Mouse (Mus musculus): Measurements from ENCODE around the gene Hamp. TPM values are rescaled to one million over a fixed set of nuclear protein-coding genes. Genes with fewer than 3 reads are reported as not detected.
"Not testable (repeated sequence)": the region's sequence is repeated elsewhere in the genome, so short reads cannot be mapped to it uniquely, and the experiment has no call there.

The Hamp gene
- polyA plus RNA-seq, 1 experiment from 2014 or later = not detected

DNA sequence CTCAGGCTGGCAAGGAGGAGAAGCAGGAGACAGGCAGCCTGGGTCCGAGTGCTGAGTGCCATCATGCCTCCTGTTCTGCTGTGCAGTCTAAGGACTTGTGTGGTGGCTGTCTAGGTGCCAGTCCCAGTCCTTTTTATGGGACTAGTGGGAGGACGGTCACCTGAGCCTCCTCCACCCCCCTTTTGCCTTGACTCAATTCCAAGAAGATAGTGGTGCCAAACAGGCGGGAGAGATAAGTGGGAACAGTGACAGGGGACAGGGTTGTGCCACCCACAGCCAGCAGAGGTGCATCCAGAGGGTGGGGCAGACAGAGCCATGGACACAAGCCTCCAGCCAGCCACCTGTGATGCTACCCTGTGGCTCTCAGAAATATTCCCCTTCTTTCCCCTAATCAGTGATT, 19.8 kb downstream of the Hamp start:
- Histone ChIP-seq H3K9me3 (no peaks in the 10 kb centered on the region), H3K9ac (no peak overlapping the region), H3K27me3 (peaks cover 3% of the 10 kb centered on the region; the same call in 1 of the 2 replicates), H3K4me3 (no peak overlapping the region), H3K27ac (no peak overlapping the region), H3K36me3 (no peaks in the 10 kb centered on the region), H3K4me2 (no peak overlapping the region), H3K4me1 (no peaks in the 10 kb centered on the region)
- 65% methylated on average over 3 of the region's 3 CpGs for whole genome bisulfite sequencing
- ATAC-seq (ENCODE audit: insufficient number of reproducible peaks, low FRiP score, low TSS enrichment, low read depth) = no peak

- not testable (repeated sequence) for H3K27me3 ChIP-seq; H3K36me3 ChIP-seq; ATAC-seq (ENCODE audit: insufficient number of reproducible peaks, low FRiP score, low TSS enrichment, low read depth); H3K9me3 ChIP-seq; H3K4me2 ChIP-seq; H3K27ac ChIP-seq; H3K9ac ChIP-seq; H3K4me3 ChIP-seq; H3K4me1 ChIP-seq
- 55% methylated on average over 3 of the region's 3 CpGs for WGBS
These were observed 21.3 kb downstream of the Hamp start for GRCm38 (mm10) chr7:30922490-30922889.

DNA sequence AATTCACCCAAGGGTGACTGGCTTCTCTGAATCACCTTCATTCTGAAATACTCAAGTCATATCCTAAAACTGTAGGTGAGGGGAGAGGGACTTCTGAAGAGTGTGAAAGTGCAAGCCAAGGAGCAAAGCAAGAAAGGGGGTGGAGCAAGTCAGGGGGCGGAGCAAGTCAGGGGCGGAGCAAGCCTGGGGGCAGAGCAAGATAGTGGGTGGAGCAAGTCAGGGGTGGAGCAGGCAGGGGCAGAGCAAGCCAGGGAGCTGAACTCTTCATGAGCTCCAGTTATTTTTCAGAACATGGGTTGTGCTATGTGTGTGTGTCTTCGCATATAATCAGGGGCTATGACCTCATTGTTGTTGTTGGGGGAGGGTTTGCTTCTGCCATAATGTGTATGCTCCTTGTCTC, 23.6 kb downstream of the Hamp start:
- no peak overlapping the region for H3K4me3 ChIP-seq
- no peak overlapping the region for H3K4me2 ChIP-seq
- no peak overlapping the region for H3K27ac ChIP-seq
- WGBS = 67% methylated on average over 3 of the region's 3 CpGs
- H3K9ac ChIP-seq = no peak overlapping the region
- H3K4me1 ChIP-seq = no peaks in the 10 kb centered on the region
- H3K36me3 ChIP-seq = no peaks in the 10 kb centered on the region
- H3K27me3 ChIP-seq = peaks cover 3% of the 10 kb centered on the region; the same call in 1 of the 2 replicates
- no peak for ATAC-seq (ENCODE audit: insufficient number of reproducible peaks, low FRiP score, low TSS enrichment, low read depth)
- no peaks in the 10 kb centered on the region for H3K9me3 ChIP-seq

DNA sequence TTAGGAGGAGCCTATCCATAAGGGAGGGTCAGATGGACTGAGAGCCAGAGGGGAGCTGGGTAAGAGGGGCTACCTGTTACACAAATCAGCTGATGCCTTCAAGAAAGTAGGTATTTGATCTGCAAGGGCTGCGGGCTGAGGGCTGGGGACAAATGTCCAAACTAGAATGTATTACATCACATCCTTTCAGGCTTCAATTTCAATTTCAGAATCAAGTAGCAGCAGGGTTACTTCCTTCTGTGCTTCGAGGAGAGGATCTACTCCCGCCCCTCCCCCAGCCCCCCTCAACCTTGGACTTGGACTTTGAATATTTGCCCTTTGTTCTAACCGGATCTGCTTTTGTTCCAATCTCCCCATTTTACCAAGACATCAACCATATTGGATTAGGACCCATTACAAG, 26.6 kb downstream of the Hamp start:
- no peak overlapping the region for H3K4me2 ChIP-seq
- 51% methylated on average over 4 of the region's 4 CpGs for WGBS
- no peaks in the 10 kb centered on the region for H3K27me3 ChIP-seq
- H3K27ac ChIP-seq = no peak overlapping the region
- peaks cover 7% of the 10 kb centered on the region; the same call in 1 of the 2 replicates for H3K4me1 ChIP-seq
- no peak overlapping the region for H3K4me3 ChIP-seq
- H3K9ac ChIP-seq = no peak overlapping the region
- H3K9me3 ChIP-seq = no peaks in the 10 kb centered on the region
- ATAC-seq (ENCODE audit: insufficient number of reproducible peaks, low FRiP score, low TSS enrichment, low read depth) = no peak
- no peaks in the 10 kb centered on the region for H3K36me3 ChIP-seq

DNA sequence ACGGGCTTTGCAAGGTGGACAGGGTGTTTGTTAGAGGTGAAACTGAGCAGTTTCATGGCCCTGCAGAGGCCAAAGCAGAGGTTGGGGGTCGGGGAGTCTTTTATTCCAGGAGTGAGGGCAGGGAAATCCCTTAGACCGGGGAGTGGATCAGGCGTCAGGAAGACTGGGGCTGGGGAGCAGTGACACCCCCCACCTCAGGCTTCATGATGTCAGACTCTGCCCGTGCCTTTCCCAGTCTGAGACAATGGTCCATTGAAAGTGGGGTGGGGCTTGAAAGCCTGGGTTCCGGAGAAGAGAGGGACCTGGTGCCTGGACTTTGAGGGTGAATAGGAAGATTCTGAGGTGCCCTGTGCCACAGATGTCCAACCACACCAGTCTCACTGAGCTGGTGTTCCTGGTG, 27.1 kb downstream of the Hamp start:
- peaks cover 7% of the 10 kb centered on the region; the same call in 1 of the 2 replicates for H3K4me1 ChIP-seq
- H3K4me2 ChIP-seq = no peak overlapping the region
- WGBS = 37% methylated on average over 6 of the region's 6 CpGs
- no peak for ATAC-seq (ENCODE audit: insufficient number of reproducible peaks, low FRiP score, low TSS enrichment, low read depth)
- no peak overlapping the region for H3K9ac ChIP-seq
- no peaks in the 10 kb centered on the region for H3K27me3 ChIP-seq
- no peak overlapping the region for H3K4me3 ChIP-seq
- no peaks in the 10 kb centered on the region for H3K36me3 ChIP-seq
- H3K9me3 ChIP-seq = no peaks in the 10 kb centered on the region
- H3K27ac ChIP-seq = no peak overlapping the region

- Histone ChIP-seq H3K4me3 (no peak within 1 kb of the TSS), H3K4me1 (peaks cover 7% of the 10 kb centered on the region; the same call in 1 of the 2 replicates), H3K27ac (no peak within 1 kb of the TSS), H3K9me3 (no peaks in the 10 kb centered on the region), H3K36me3 (no peaks in the 10 kb centered on the region), H3K4me2 (no peak within 1 kb of the TSS), H3K9ac (no peak within 1 kb of the TSS), H3K27me3 (no peaks in the 10 kb centered on the region)
- ATAC-seq (ENCODE audit: insufficient number of reproducible peaks, low FRiP score, low TSS enrichment, low read depth) = no peak
- WGBS = 82% methylated on average over 8 of the region's 8 CpGs
These were observed 29.1 kb downstream of the Hamp start, which contains the start of gene Mag for GRCm38 (mm10) chr7:30914732-30915131. Gene Mag (minus strand): TSS chr7:30914873.

- H3K4me1 ChIP-seq = peaks cover 17% of the 10 kb centered on the region
- WGBS = 65% methylated on average over 6 of the region's 6 CpGs
- H3K4me3 ChIP-seq = no peak overlapping the region
- no peaks in the 10 kb centered on the region for H3K36me3 ChIP-seq
- no peak overlapping the region for H3K9ac ChIP-seq
- no peak overlapping the region for H3K27ac ChIP-seq
- no peak overlapping the region for H3K4me2 ChIP-seq
- H3K9me3 ChIP-seq = no peaks in the 10 kb centered on the region
- 0 out of 2 replicates have a peak, but pooled peaks cover 3% of the 10 kb centered on the region for H3K27me3 ChIP-seq
- no peak for ATAC-seq (ENCODE audit: insufficient number of reproducible peaks, low FRiP score, low TSS enrichment, low read depth)
These were observed 34.1 kb downstream of the Hamp start for GRCm38 (mm10) chr7:30909773-30910172.

- Histone ChIP-seq H3K9me3 (no peaks in the 10 kb centered on the region), H3K9ac (no peak overlapping the region), H3K4me1 (peaks cover 17% of the 10 kb centered on the region), H3K4me3 (peak overlapping the region; percentile 28), H3K27me3 (0 out of 2 replicates have a peak, but pooled peaks cover 3% of the 10 kb centered on the region), H3K36me3 (no peaks in the 10 kb centered on the region), H3K4me2 (peak overlapping the region; percentile 53), H3K27ac (no peak overlapping the region)
- 24% methylated on average over 16 of the region's 17 CpGs for WGBS
- 0 out of 2 replicates have a peak, but pooled peaks have one; percentile 30 for ATAC-seq (ENCODE audit: insufficient number of reproducible peaks, low FRiP score, low TSS enrichment, low read depth)
These were observed 34.8 kb downstream of the Hamp start for GRCm38 (mm10) chr7:30908992-30909431.

- peak overlapping the region; percentile 53 for H3K4me2 ChIP-seq
- H3K4me3 ChIP-seq = peak overlapping the region; percentile 28
- 0 out of 2 replicates have a peak, but pooled peaks have one; percentile 37 for ATAC-seq (ENCODE audit: insufficient number of reproducible peaks, low FRiP score, low TSS enrichment, low read depth)
- 0 out of 2 replicates have a peak, but pooled peaks cover 3% of the 10 kb centered on the region for H3K27me3 ChIP-seq
- H3K9me3 ChIP-seq = no peaks in the 10 kb centered on the region
- no peak overlapping the region for H3K27ac ChIP-seq
- H3K9ac ChIP-seq = no peak overlapping the region
- H3K36me3 ChIP-seq = no peaks in the 10 kb centered on the region
- 1% methylated on average over 25 of the region's 26 CpGs for WGBS
- H3K4me1 ChIP-seq = peaks cover 17% of the 10 kb centered on the region
These were observed 35.4 kb downstream of the Hamp start for GRCm38 (mm10) chr7:30908277-30908991.

DNA sequence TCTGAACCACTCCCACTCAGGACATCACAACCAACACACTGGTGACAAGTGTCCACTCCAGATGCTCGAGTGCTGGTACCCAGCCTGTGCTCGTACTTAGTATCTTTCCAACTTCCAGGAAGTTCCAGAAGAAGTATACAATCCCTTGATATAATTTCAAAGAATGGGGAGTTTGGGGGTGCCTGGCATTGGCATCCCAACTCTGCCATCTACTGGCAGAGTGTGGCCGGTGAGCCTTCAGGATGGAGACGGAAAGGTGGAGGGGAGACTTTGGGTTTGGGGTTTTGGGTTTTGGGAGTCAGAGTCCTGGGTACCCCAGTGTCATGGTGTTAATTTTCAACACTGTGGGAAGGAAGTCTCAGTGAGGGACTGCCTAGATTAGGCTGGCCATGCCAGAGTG, 39.8 kb downstream of the Hamp start:
- H3K9ac ChIP-seq = no peak overlapping the region
- 41% methylated on average over 4 of the region's 4 CpGs for WGBS
- H3K27me3 ChIP-seq = 0 out of 2 replicates have a peak, but pooled peaks cover 3% of the 10 kb centered on the region
- no peak overlapping the region for H3K27ac ChIP-seq
- H3K4me1 ChIP-seq = peaks cover 13% of the 10 kb centered on the region
- no peak overlapping the region for H3K4me3 ChIP-seq
- ATAC-seq (ENCODE audit: insufficient number of reproducible peaks, low FRiP score, low TSS enrichment, low read depth) = no peak
- H3K4me2 ChIP-seq = no peak overlapping the region
- no peaks in the 10 kb centered on the region for H3K36me3 ChIP-seq
- no peaks in the 10 kb centered on the region for H3K9me3 ChIP-seq

DNA sequence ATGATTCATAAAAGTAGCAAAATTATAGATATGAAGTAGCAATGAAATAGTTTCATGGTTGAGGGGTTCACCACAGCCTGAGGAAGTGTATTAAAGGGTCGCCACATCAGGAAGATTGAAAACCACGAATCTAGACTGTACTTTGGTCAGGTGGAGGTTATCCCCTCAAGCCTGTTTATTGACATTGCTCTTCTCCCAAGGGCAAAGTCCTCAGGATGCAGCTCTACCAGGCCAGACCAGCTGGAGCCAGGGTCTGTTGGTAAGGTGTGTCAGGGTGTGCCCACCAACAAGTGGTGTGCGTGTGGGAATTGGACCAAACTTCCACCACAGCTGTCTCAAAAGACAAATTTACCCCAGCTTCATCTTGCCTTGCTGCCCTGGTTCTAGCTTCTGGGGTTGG, 48.6 kb downstream of the Hamp start:
- no peak overlapping the region for H3K4me2 ChIP-seq
- no peak overlapping the region for H3K27ac ChIP-seq
- no peaks in the 10 kb centered on the region for H3K36me3 ChIP-seq

DNA sequence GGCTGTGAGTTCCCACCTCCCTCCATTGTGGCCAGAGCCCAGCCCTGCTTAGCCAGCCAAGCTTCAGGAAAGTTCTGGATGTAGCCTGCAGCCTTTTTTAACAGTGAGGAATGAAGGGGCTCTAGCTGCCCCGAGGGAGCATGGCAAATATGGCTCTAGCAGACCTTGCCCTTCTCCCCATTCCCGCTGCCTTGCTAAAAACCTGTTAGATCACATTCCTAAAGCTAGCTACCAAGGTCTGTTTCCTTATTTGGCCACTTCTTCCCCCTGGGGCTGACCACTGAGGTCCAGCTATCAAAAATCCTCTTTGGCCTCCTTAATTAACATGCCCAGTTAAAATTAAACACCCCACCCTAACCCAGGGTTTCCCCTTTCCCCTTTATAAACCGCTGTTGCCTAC, 51.3 kb downstream of the Hamp start:
- no peak overlapping the region for H3K27ac ChIP-seq
- H3K4me1 ChIP-seq = 0 out of 2 replicates have a peak, but pooled peaks cover 3% of the 10 kb centered on the region
- H3K9me3 ChIP-seq = no peaks in the 10 kb centered on the region
- no peaks in the 10 kb centered on the region for H3K36me3 ChIP-seq
- H3K27me3 ChIP-seq = no peaks in the 10 kb centered on the region
- H3K9ac ChIP-seq = no peak overlapping the region; the same call in 1 of the 2 replicates
- ATAC-seq (ENCODE audit: insufficient number of reproducible peaks, low FRiP score, low TSS enrichment, low read depth) = no peak
- 50% methylated on average over 3 of the region's 3 CpGs for WGBS
- H3K4me2 ChIP-seq = no peak overlapping the region
- H3K4me3 ChIP-seq = no peak overlapping the region

More for the DNA sequence above, 48.6 kb downstream of the Hamp start:
- Histone ChIP-seq H3K9ac (no peak overlapping the region), H3K27me3 (no peaks in the 10 kb centered on the region), H3K4me3 (no peak overlapping the region), H3K9me3 (no peaks in the 10 kb centered on the region), H3K4me1 (0 out of 2 replicates have a peak, but pooled peaks cover 7% of the 10 kb centered on the region)
- 80% methylated on average over 3 of the region's 3 CpGs for WGBS
- ATAC-seq (ENCODE audit: insufficient number of reproducible peaks, low FRiP score, low TSS enrichment, low read depth) = no peak

Data from limb, embryonic 15.5 days (tissue).